Mouse (Mus musculus): ENCODE measurements around the gene Slc35f1.
A peak's percentile ranks its signal among the peaks of the same experiment; 100 is the strongest.

Slc35f1 gene

GRCm38 (mm10) chr10:52690334-52690991 lies at the start of gene Slc35f1:
Slc35f1 (plus strand) TSS chr10:52690533.
- DNase-seq, result peak; percentile 32

GRCm38 (mm10) chr10:52671234-52671633 lies 19.1 kb upstream of the Slc35f1 start:
- no peak for DNase-seq

GRCm38 (mm10) chr10:52690992-52691731 lies 829 bp downstream of the Slc35f1 start:
- peak; percentile 14 for DNase-seq

GRCm38 (mm10) chr10:52703688-52704087 lies 13.4 kb downstream of the Slc35f1 start:
- DNase-seq, result no peak

GRCm38 (mm10) chr10:52704101-52705051 lies 14.0 kb downstream of the Slc35f1 start:
- peak; percentile 7 for DNase-seq

GRCm38 (mm10) chr10:52709482-52709881 lies 19.1 kb downstream of the Slc35f1 start:
- DNase-seq, result no peak

GRCm38 (mm10) chr10:52712166-52712565 lies 21.8 kb downstream of the Slc35f1 start:
- DNase-seq, result no peak

GRCm38 (mm10) chr10:52714557-52714956 lies 24.2 kb downstream of the Slc35f1 start:
- DNase-seq, result no peak

GRCm38 (mm10) chr10:52715146-52715545 lies 24.8 kb downstream of the Slc35f1 start:
- DNase-seq, result no peak

GRCm38 (mm10) chr10:52718199-52718917 lies 28.0 kb downstream of the Slc35f1 start:
- no peak for DNase-seq

- no peak for DNase-seq
These were observed 36.3 kb downstream of the Slc35f1 start for GRCm38 (mm10) chr10:52726674-52727073.

GRCm38 (mm10) chr10:52742671-52743379 lies 52.5 kb downstream of the Slc35f1 start:
- peak; percentile 45 for DNase-seq

- DNase-seq, result no peak
These were observed 53.5 kb downstream of the Slc35f1 start for GRCm38 (mm10) chr10:52743831-52744230.

- no peak for DNase-seq
These were observed 57.8 kb downstream of the Slc35f1 start for GRCm38 (mm10) chr10:52748028-52748597.

GRCm38 (mm10) chr10:52755949-52756679 lies 65.8 kb downstream of the Slc35f1 start:
- no peak for DNase-seq

- no peak for DNase-seq
These were observed 67.3 kb downstream of the Slc35f1 start for GRCm38 (mm10) chr10:52757496-52758260.

- DNase-seq, result no peak
These were observed 68.3 kb downstream of the Slc35f1 start for GRCm38 (mm10) chr10:52758589-52758988.

GRCm38 (mm10) chr10:52760527-52760926 lies 70.2 kb downstream of the Slc35f1 start:
- DNase-seq, result no peak

- peak; percentile 5 for DNase-seq
These were observed 89.7 kb downstream of the Slc35f1 start for GRCm38 (mm10) chr10:52779926-52780485.

- DNase-seq, result no peak
These were observed 96.7 kb downstream of the Slc35f1 start for GRCm38 (mm10) chr10:52787075-52787474.
